Mouse (Mus musculus) kidney, adult 2 months (tissue): ENCODE data around the gene Evi2a.

Source experiments
- CTCF ChIP-seq: fragments of 200-500 bp; conservative IDR thresholded peaks from 2 replicates; pipeline ENCODE4 v1.5.1; 2011; ENCODE audit warnings: low read depth, mild to moderate bottlenecking, control low read depth, low read length, moderate library complexity, mixed read lengths; ENCODE audit not compliant: insufficient read depth, insufficient read length
- POLR2A ChIP-seq: fragments of 200-500 bp; IDR thresholded peaks from one replicate; pipeline ENCODE4 v1.6.1; 2011; ENCODE audit warnings: low read depth, low read length, control low read depth

DNA sequence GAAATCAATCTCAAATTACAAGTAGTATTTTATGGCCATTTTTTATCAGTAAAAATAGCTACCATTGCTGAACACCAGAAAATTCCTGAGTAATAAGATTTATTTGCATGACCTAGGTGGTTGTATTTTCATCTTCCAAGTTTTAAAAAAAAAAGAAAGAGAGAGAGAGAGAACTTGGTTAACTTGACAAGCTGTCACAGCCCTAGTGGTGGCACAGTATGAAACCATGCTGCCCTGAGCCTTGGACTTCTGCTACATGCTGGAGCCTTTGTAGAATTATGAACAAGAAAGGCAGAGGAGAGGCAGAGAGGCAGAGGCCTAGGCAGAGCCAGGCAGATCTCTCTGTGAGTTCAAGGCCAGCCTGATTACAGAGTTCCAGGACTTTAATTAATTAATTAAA is 8.5 kb downstream of the Evi2a start:
- TF ChIP-seq CTCF (no peak), POLR2A (no peak)
